ENCODE assay signal across 27 mouse cellular contexts in the genomic region with DNA sequence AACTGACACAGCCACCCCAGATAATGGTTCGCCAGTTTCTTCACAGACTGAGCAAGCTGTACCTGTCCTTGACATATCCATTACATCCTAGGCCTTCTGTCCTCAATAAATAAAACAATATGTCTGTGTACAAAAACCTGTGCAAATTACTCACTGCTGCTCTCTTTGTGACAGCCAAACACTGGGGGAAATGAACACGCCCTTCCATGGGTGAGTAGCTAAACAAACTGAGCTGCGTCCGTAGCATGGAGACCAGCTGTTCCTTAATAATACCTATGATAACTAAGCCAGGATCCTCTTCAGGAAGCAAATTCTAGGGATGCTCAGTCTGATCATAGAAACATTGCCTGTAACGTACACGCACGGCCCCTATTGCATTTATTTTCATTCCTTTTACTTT. TPM values are rescaled to one million over a fixed set of nuclear protein-coding genes. Genes with fewer than 3 reads are reported as not detected.
DNase-seq lines count a peak whose midpoint lies in the region; TF ChIP-seq lines count a peak whose summit lies in the region.
"Had no signal": no experiment of that assay in that cellular context is flagged by ENCODE, and none has a peak within 500 bp of the region (broad histone marks: within the 10 kb centered on the region; RNA-seq: fewer than 3 reads in every experiment).

No protein-coding gene starts in this region.

- peaks cover 67% of the 10 kb centered on the region for H3K4me1 ChIP-seq in spleen, adult 2 months (ENCODE audit: control insufficient read depth, insufficient read depth, insufficient read length)

- no peaks in the 10 kb centered on the region for H3K36me3 ChIP-seq in spleen, adult 2 months (ENCODE audit: control insufficient read depth, insufficient read depth, low read length)
- H3K36me3 ChIP-seq: G1E had no signal

- TF ChIP-seq CTCF in spleen, adult 2 months (IDR thresholded peaks at IDR 0.05; ENCODE audit: extremely low read depth, insufficient read depth, insufficient read length, insufficient replicate concordance) = no peak

- peak overlapping the region; percentile 84 for H3K27ac ChIP-seq in spleen, adult 2 months (ENCODE audit: insufficient read depth, low read length)

- DNase-seq in spleen, adult 2 months (ENCODE audit: low read depth in 1 of 2, low spot score in 2 of 2) = no peak
- no peak for DNase-seq in spleen, postnatal 4 days (ENCODE audit: low spot score in 2 of 2)
- peak; percentile 51 to 65 for DNase-seq in spleen, postnatal 36 days (ENCODE audit: low spot score in 2 of 2)
- no peak for DNase-seq in spleen, postnatal 10 days (ENCODE audit: low spot score in 2 of 2)
- DNase-seq in A20 (ENCODE audit: low read depth, low spot score) = peak; percentile 36
- DNase-seq in layer of hippocampus, postnatal 10 days (ENCODE audit: low spot score in 2 of 2) = no peak
- DNase-seq: adrenal gland, adult 2 months; adrenal gland, adult 8-10 months; adrenal gland, postnatal 10 days; adrenal gland, postnatal 14 days; adrenal gland, postnatal 25 days; adrenal gland, postnatal 36 days; B cell, adult 2 months; cerebellum, adult 11 months; cerebellum, adult 11-12 months; cerebellum, adult 18-20 months; cerebellum, adult 2 months had no signal

- H3K27me3 ChIP-seq in spleen, adult 2 months (ENCODE audit: control insufficient read depth, insufficient read depth, low read length) = no peaks in the 10 kb centered on the region
- H3K27me3 ChIP-seq: CH12.LX, Patski had no signal

- no peak overlapping the region for H3K4me3 ChIP-seq in spleen, adult 2 months (ENCODE audit: extremely low read depth, insufficient read depth, insufficient read length)

- WGBS in spleen, adult 2 months = 63% methylated on average over 7 of the region's 7 CpGs

- no peak for TF ChIP-seq POLR2A in spleen, adult 2 months (IDR thresholded peaks at IDR 0.05; ENCODE audit: low read depth, low read length)

RNA-seq across cellular contexts. Expression of a gene that starts 8.6 kb away (rescaled TPM):
- 269 and 316 TPM in 2 replicates for polyA plus RNA-seq in spleen, adult 2 months (2012; rRNA removed)
- not detected for total RNA-seq in layer of hippocampus, postnatal 10 days (2021)
- total RNA-seq: MEL had no signal
- polyA plus RNA-seq: G1E, Patski had no signal

RNA-seq across cellular contexts. Expression of a gene that starts 25.9 kb away (rescaled TPM):
- polyA plus RNA-seq in spleen, adult 2 months (2012; rRNA removed) = 3.5 TPM in 2 replicates
- 10 to 100 TPM; 25.3 to 30.7 TPM for total RNA-seq in layer of hippocampus, postnatal 10 days (2021)
- total RNA-seq: G1E, MEL had no signal
- polyA plus RNA-seq: activated CD4-positive, CD25-positive, alpha-beta regulatory T cell, adult 4 months; CD4-positive, CD25-positive, alpha-beta regulatory T cell, adult 4 months; G1E; Patski had no signal

RNA-seq across cellular contexts. Expression of a gene that starts 27.4 kb away (rescaled TPM):
- polyA plus RNA-seq in spleen, adult 2 months (2012; rRNA removed) = 17.0 and 20.1 TPM in 2 replicates
- total RNA-seq in layer of hippocampus, postnatal 10 days (2021) = not detected
- total RNA-seq: adrenal gland, adult 18-20 months; adrenal gland, adult 2 months; adrenal gland, adult 8-10 months; adrenal gland, postnatal 14 days; adrenal gland, postnatal 25 days; adrenal gland, postnatal 36 days; MEL had no signal
- polyA plus RNA-seq: adrenal gland, adult 2 months; brain, embryonic 14.5 days; C2C12; cerebellum, adult 2 months; G1E; Patski had no signal

RNA-seq across cellular contexts. Expression of a gene that starts 32.8 kb away (rescaled TPM):
- polyA plus RNA-seq in spleen, adult 2 months (2012; rRNA removed) = 0.59 and 0.84 TPM in 2 replicates
- total RNA-seq in layer of hippocampus, postnatal 10 days (2021) = not detected
- total RNA-seq: CH12.LX, G1E, MEL had no signal
- polyA plus RNA-seq: activated CD4-positive, CD25-positive, alpha-beta regulatory T cell, adult 4 months; brain, embryonic 14.5 days; C2C12; CD4-positive, CD25-positive, alpha-beta regulatory T cell, adult 4 months; cerebellum, adult 2 months; G1E; Patski had no signal

RNA-seq across cellular contexts. Expression of a gene that starts 35.7 kb away (rescaled TPM):
- polyA plus RNA-seq in spleen, adult 2 months (2012; rRNA removed) = 15.6 and 18.2 TPM in 2 replicates
- not detected for total RNA-seq in layer of hippocampus, postnatal 10 days (2021)
- total RNA-seq: CH12.LX, ES-E14, G1E, MEL had no signal
- polyA plus RNA-seq: activated CD4-positive, CD25-positive, alpha-beta regulatory T cell, adult 4 months; brain, embryonic 14.5 days; C2C12; CD4-positive, CD25-positive, alpha-beta regulatory T cell, adult 4 months; cerebellum, adult 2 months; G1E; Patski had no signal

Comparison
In these comparisons a context has a peak if more than half of its experiments do, and no peak if none do; other contexts are left out.
1. DNase-seq: peak in spleen, postnatal 36 days (2 of 2) and A20 (single experiment); none in spleen, adult 2 months (0 of 2), spleen, postnatal 4 days (0 of 2), spleen, postnatal 10 days (0 of 2) and layer of hippocampus, postnatal 10 days (0 of 2).